Mouse (Mus musculus): ENCODE measurements around the gene Dner. TPM values are rescaled to one million over a fixed set of nuclear protein-coding genes. Genes with fewer than 3 reads are reported as not detected.
A peak's percentile ranks its signal among the peaks of the same experiment; 100 is the strongest.

Dner gene
- total and polyA plus RNA-seq, 3 experiments, result 0.05 to 0.43 (median 0.23) TPM

DNA sequence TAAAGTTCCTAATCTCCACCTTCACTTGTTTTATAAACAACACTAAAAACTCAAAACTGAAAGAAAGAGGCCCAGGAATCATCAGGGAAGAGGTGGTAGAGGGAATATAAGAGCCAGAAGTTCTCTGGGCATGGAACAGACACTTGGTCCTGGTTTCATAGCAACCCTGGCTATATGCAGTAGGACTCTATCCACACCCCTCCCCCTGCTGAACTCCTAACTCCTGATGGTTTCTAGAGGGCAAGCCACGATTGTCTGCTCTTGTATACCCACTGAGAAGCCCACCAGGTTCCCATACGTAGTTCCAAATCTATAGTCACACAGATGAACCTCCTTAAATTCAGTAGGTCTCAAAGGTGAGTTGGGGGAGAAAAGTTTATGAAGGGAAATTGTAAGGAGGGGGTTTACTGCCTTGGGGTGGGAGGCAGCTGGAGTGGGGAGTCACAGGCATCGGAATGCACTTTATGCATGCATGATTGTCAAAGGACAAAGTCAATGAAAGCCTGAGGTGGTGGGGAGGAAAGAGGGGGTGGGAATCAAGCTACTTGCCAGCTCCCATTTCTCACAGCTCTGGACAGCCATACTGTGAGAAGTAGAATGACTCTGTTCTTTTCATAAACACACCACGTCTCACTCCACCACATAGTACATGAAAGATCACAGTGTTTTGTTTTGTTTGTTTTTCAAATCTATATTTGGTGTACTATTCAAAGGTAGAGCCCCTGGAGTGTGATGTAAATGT lies 31.5 kb downstream of the Dner start:
- Histone ChIP-seq H3K27ac (no peak overlapping the region), H3K27me3 (ENCODE audit: control insufficient read depth, insufficient read depth, low read length) (no peaks in the 10 kb centered on the region), H3K4me1 (ENCODE audit: control insufficient read depth, insufficient read depth, low read length) (no peaks in the 10 kb centered on the region), H3K79me2 (replicated peaks; ENCODE audit: control insufficient read depth, insufficient read depth, low read length) (no peaks in the 10 kb centered on the region), H3K36me3 (ENCODE audit: control insufficient read depth, insufficient read depth, low read length) (no peaks in the 10 kb centered on the region), H3K4me3 (no peak overlapping the region), H3K9ac (ENCODE audit: low read depth, low read length) (no peak overlapping the region)
- no peak for DNase-seq
- intact Hi-C loops (cut with DNase I), result no loop called here
- no peak for TF ChIP-seq POLR2A (IDR thresholded peaks at IDR 0.05; ENCODE audit: insufficient read depth, low read depth, low read length)
- no peak for TF ChIP-seq CTCF (IDR thresholded peaks at IDR 0.05)
- no peak for TF ChIP-seq EP300 (IDR thresholded peaks at IDR 0.05; ENCODE audit: insufficient read depth, low read depth, low read length)
- WGBS, result 61% methylated on average over 4 of the region's 4 CpGs

DNA sequence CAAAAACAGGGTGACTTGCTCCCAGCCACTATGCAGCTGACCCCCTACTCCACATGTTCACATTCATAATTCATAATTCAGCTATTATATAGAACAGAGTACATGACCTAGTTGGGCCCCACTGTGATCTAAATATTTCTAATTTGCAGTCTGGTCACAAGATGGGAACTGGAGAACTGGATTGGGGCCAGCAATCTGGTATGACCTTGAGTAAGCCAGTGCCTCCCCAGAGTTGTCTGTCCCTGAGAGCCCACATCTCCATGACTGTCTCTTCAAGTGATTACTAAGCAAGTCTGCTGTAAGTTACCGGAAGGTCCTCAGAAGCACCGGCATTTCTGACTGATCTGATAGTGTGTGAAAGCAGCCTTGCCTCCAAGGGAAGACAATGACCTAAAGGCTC lies 49.2 kb downstream of the Dner start:
- H3K27me3 ChIP-seq (ENCODE audit: control insufficient read depth, insufficient read depth, low read length), result no peaks in the 10 kb centered on the region
- H3K4me3 ChIP-seq, result no peak overlapping the region
- H3K79me2 ChIP-seq (replicated peaks; ENCODE audit: control insufficient read depth, insufficient read depth, low read length), result no peaks in the 10 kb centered on the region
- H3K9ac ChIP-seq (ENCODE audit: low read depth, low read length), result no peak overlapping the region
- H3K36me3 ChIP-seq (ENCODE audit: control insufficient read depth, insufficient read depth, low read length), result no peaks in the 10 kb centered on the region
- H3K4me1 ChIP-seq (ENCODE audit: control insufficient read depth, insufficient read depth, low read length), result no peaks in the 10 kb centered on the region
- no peak for TF ChIP-seq POLR2A (IDR thresholded peaks at IDR 0.05; ENCODE audit: insufficient read depth, low read depth, low read length)
- TF ChIP-seq CTCF (IDR thresholded peaks at IDR 0.05), result no peak
- no peak for TF ChIP-seq EP300 (IDR thresholded peaks at IDR 0.05; ENCODE audit: insufficient read depth, low read depth, low read length)
- no peak overlapping the region for H3K27ac ChIP-seq
- 57% methylated on average over 2 of the region's 2 CpGs for WGBS
- intact Hi-C loops (cut with DNase I), result no loop called here
- DNase-seq, result no peak

DNA sequence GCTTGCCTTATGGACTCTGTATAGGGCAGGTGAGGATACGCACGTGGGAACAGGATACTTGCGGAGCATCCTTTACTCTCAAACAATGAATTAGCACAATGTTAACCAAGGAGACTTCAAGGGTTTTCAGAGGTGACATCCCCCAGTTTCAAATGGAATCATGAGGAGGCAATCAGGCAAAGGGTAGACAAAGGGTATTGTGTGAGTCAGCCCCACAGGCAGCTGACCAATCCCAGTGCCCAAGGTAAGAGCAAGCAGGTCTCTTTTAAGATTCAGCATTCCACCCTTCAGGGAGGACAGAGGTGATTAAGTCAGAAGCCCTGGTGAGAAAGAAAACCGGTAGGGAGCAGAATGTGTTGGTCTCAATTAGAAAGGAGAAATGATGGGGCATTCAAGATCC lies 55.6 kb downstream of the Dner start:
- no peak for DNase-seq
- Histone ChIP-seq H3K9ac (ENCODE audit: low read depth, low read length) (no peak overlapping the region), H3K4me1 (ENCODE audit: control insufficient read depth, insufficient read depth, low read length) (no peaks in the 10 kb centered on the region), H3K36me3 (ENCODE audit: control insufficient read depth, insufficient read depth, low read length) (no peaks in the 10 kb centered on the region), H3K4me3 (no peak overlapping the region), H3K79me2 (replicated peaks; ENCODE audit: control insufficient read depth, insufficient read depth, low read length) (no peaks in the 10 kb centered on the region), H3K27me3 (ENCODE audit: control insufficient read depth, insufficient read depth, low read length) (no peaks in the 10 kb centered on the region), H3K27ac (no peak overlapping the region)
- TF ChIP-seq POLR2A (IDR thresholded peaks at IDR 0.05; ENCODE audit: insufficient read depth, low read depth, low read length) (no peak), CTCF (IDR thresholded peaks at IDR 0.05) (no peak), EP300 (IDR thresholded peaks at IDR 0.05; ENCODE audit: insufficient read depth, low read depth, low read length) (no peak)
- WGBS, result 67% methylated on average over 4 of the region's 4 CpGs
- intact Hi-C loops (cut with DNase I), result no loop called here

DNA sequence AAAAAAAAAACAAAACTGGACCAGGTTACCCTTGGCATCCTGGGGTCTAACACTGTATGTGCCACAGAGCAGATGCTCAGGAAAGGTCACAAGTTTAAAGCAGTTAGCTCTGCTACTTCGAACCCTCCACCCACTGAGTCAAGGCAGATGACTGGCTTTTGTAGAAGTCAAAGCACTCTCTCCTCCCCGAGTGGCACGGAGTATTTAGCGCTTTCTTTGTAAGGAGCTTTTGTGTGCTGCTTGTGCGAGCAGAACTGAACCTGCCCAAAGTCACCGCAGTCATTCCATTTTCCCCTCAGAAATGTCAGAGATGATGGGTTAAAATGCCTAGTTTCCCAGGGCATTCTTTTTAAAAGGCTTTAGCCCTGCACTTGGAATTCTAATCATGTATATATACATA lies 59.1 kb downstream of the Dner start:
- 47% methylated on average over 6 of the region's 6 CpGs for WGBS
- H3K27me3 ChIP-seq (ENCODE audit: control insufficient read depth, insufficient read depth, low read length), result no peaks in the 10 kb centered on the region
- H3K36me3 ChIP-seq (ENCODE audit: control insufficient read depth, insufficient read depth, low read length), result no peaks in the 10 kb centered on the region
- no peaks in the 10 kb centered on the region for H3K4me1 ChIP-seq (ENCODE audit: control insufficient read depth, insufficient read depth, low read length)
- H3K79me2 ChIP-seq (replicated peaks; ENCODE audit: control insufficient read depth, insufficient read depth, low read length), result no peaks in the 10 kb centered on the region
- DNase-seq, result no peak
- H3K4me3 ChIP-seq, result no peak overlapping the region
- no peak overlapping the region for H3K9ac ChIP-seq (ENCODE audit: low read depth, low read length)
- TF ChIP-seq CTCF (IDR thresholded peaks at IDR 0.05) (no peak), EP300 (IDR thresholded peaks at IDR 0.05; ENCODE audit: insufficient read depth, low read depth, low read length) (no peak), POLR2A (IDR thresholded peaks at IDR 0.05; ENCODE audit: insufficient read depth, low read depth, low read length) (no peak)
- H3K27ac ChIP-seq, result no peak overlapping the region
- intact Hi-C loops (cut with DNase I), result no loop called here

DNA sequence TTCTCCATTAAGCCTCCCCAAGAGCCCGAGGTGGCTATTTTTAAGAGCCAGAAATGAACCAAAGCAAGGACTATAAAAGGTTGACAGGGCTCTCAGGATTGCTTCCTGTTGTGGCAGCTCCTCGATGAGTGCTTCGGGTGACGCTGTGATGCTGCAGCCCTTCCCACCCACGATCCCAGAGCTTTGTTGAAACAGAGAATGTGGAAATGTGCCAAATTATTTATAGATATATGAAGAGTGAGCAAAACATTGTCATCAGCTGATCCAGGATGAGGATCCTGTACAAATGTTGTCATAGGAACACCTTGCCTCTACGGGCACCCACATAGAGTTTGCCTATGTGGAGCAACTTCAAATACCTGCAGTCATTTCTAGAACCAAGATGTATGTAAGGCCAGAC lies 67.8 kb downstream of the Dner start:
- no peaks in the 10 kb centered on the region for H3K4me1 ChIP-seq (ENCODE audit: control insufficient read depth, insufficient read depth, low read length)
- WGBS, result 35% methylated on average over 6 of the region's 6 CpGs
- TF ChIP-seq CTCF (IDR thresholded peaks at IDR 0.05), result no peak
- TF ChIP-seq POLR2A (IDR thresholded peaks at IDR 0.05; ENCODE audit: insufficient read depth, low read depth, low read length), result no peak
- TF ChIP-seq EP300 (IDR thresholded peaks at IDR 0.05; ENCODE audit: insufficient read depth, low read depth, low read length), result no peak
- H3K9ac ChIP-seq (ENCODE audit: low read depth, low read length), result no peak overlapping the region
- no peak for DNase-seq
- no peaks in the 10 kb centered on the region for H3K27me3 ChIP-seq (ENCODE audit: control insufficient read depth, insufficient read depth, low read length)
- no peaks in the 10 kb centered on the region for H3K36me3 ChIP-seq (ENCODE audit: control insufficient read depth, insufficient read depth, low read length)
- no peak overlapping the region for H3K4me3 ChIP-seq
- H3K27ac ChIP-seq, result no peak overlapping the region
- H3K79me2 ChIP-seq (replicated peaks; ENCODE audit: control insufficient read depth, insufficient read depth, low read length), result no peaks in the 10 kb centered on the region
- intact Hi-C loops (cut with DNase I), result no loop called here

DNA sequence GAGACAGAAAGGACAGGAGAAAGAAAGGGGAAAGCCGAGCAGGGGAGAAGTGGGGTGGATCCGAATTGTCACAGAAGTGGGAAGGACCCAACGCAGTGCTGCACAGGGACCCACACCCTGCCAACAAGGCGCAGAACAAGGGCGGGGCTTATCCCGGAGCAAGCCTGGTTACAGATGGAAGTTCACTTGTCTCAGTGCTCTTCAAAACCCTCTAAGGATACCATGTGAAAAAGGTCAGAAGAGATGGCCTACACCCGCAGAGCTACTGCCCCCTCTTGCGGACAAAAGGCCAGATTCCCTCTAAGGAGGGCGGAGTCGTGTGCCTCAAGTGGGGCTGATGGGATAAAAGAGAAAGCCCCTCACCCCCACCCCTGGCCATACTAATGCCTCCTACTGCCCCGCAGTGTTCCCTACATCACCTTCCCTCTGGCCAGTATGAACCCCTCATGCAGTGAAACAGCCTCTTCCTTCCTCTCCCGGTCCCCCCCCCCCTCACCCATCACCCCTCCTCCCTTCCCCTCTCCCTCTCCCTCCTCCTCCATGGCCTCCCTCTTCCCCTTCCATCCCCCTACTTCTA lies 73.0 kb downstream of the Dner start:
- H3K27me3 ChIP-seq (ENCODE audit: control insufficient read depth, insufficient read depth, low read length), result no peaks in the 10 kb centered on the region
- H3K27ac ChIP-seq, result no peak overlapping the region
- 39% methylated on average over 11 of the region's 12 CpGs for WGBS
- H3K4me1 ChIP-seq (ENCODE audit: control insufficient read depth, insufficient read depth, low read length), result peaks cover 3% of the 10 kb centered on the region
- intact Hi-C loops (cut with DNase I), result no loop called here
- no peaks in the 10 kb centered on the region for H3K36me3 ChIP-seq (ENCODE audit: control insufficient read depth, insufficient read depth, low read length)
- H3K4me3 ChIP-seq, result no peak overlapping the region
- H3K9ac ChIP-seq (ENCODE audit: low read depth, low read length), result no peak overlapping the region
- TF ChIP-seq CTCF (IDR thresholded peaks at IDR 0.05), result peak; percentile 21
- TF ChIP-seq POLR2A (IDR thresholded peaks at IDR 0.05; ENCODE audit: insufficient read depth, low read depth, low read length), result no peak
- no peaks in the 10 kb centered on the region for H3K79me2 ChIP-seq (replicated peaks; ENCODE audit: control insufficient read depth, insufficient read depth, low read length)
- DNase-seq, result no peak
